Mouse (Mus musculus) layer of hippocampus, postnatal 10 days (tissue): ENCODE data around the gene Glycam1. TPM values are rescaled to one million over a fixed set of nuclear protein-coding genes. Genes with fewer than 3 reads are reported as not detected.
"Not testable (repeated sequence)": the region's sequence is repeated elsewhere in the genome, so short reads cannot be mapped to it uniquely, and the experiment has no call there.

Source experiments
- DNase-seq, 2 experiments: peaks; one replicate each; pipeline ENCODE4 v3.0.0; 2021; ENCODE audit warnings: low spot score in 2 of 2
- long read RNA-seq: library from polyadenylated mRNA; stranded (forward); transcript quantifications from one replicate; pipeline ENCODE4 v2.0.0, GENCODE M21; 2023
- total RNA-seq, 2 experiments: library from RNA; stranded (reverse); gene quantifications; 2 replicates each; pipeline ENCODE4 v1.2.3; 2021

The Glycam1 gene
- 1 to 10 TPM; 1.1 to 1.6 TPM for total RNA-seq
- long read RNA-seq, partial matches to known transcripts: 0 of 3 reads
- long read RNA-seq, other reads (novel, unspliced or antisense): 1 of 3 reads

- DNase-seq: no peak
Measured at GRCm38 (mm10) chr15:103564981-103565380, at the start of gene Glycam1. Glycam1 (minus strand) TSS chr15:103565081.

- DNase-seq: no peak
Measured at GRCm38 (mm10) chr15:103604481-103604880, 39.6 kb upstream of the Glycam1 start.

- no peak for DNase-seq
Measured at GRCm38 (mm10) chr15:103590779-103591178, 25.9 kb upstream of the Glycam1 start.

GRCm38 (mm10) chr15:103587752-103588151 is 22.9 kb upstream of the Glycam1 start:
- DNase-seq: not testable (repeated sequence)

- no peak for DNase-seq
Measured at GRCm38 (mm10) chr15:103585876-103586275, 21.0 kb upstream of the Glycam1 start.

- peak; percentile 69 for DNase-seq
Measured at GRCm38 (mm10) chr15:103552096-103552690, 12.7 kb downstream of the Glycam1 start.

GRCm38 (mm10) chr15:103551053-103551452 is 13.8 kb downstream of the Glycam1 start:
- no peak for DNase-seq

GRCm38 (mm10) chr15:103549475-103549874 is 15.4 kb downstream of the Glycam1 start:
- no peak for DNase-seq

- DNase-seq: no peak
Measured at GRCm38 (mm10) chr15:103547983-103548382, 16.9 kb downstream of the Glycam1 start.

- DNase-seq: peak in 1 of 2 experiments; percentile 6
Measured at GRCm38 (mm10) chr15:103542526-103542925, 22.4 kb downstream of the Glycam1 start.

- peak in 1 of 2 experiments; percentile 6 for DNase-seq
Measured at GRCm38 (mm10) chr15:103540646-103541045, 24.2 kb downstream of the Glycam1 start.

- DNase-seq: peak in 1 of 2 experiments; percentile 4
Measured at GRCm38 (mm10) chr15:103539259-103539658, 25.6 kb downstream of the Glycam1 start.

GRCm38 (mm10) chr15:103537822-103538213 is 27.1 kb downstream of the Glycam1 start, which contains the start of gene Ppp1r1a:
Ppp1r1a (minus strand) TSS chr15:103538003.
- DNase-seq: peak; percentile 75 to 81

GRCm38 (mm10) chr15:103537011-103537821 is 27.7 kb downstream of the Glycam1 start:
- DNase-seq: peak; percentile 59 to 65

GRCm38 (mm10) chr15:103536456-103536855 is 28.4 kb downstream of the Glycam1 start:
- no peak for DNase-seq

GRCm38 (mm10) chr15:103535786-103536185 is 29.1 kb downstream of the Glycam1 start:
- peak in 1 of 2 experiments; percentile 9 for DNase-seq

- DNase-seq: peak in 1 of 2 experiments; percentile 11
Measured at GRCm38 (mm10) chr15:103535030-103535429, 29.9 kb downstream of the Glycam1 start.

- no peak for DNase-seq
Measured at GRCm38 (mm10) chr15:103534054-103534620, 30.7 kb downstream of the Glycam1 start.

GRCm38 (mm10) chr15:103530372-103530771 is 34.5 kb downstream of the Glycam1 start:
- peak; percentile 69 to 76 for DNase-seq

- no peak for DNase-seq
Measured at GRCm38 (mm10) chr15:103523156-103523555, 41.7 kb downstream of the Glycam1 start.

GRCm38 (mm10) chr15:103522458-103523099 is 42.3 kb downstream of the Glycam1 start:
- DNase-seq: peak in 1 of 2 experiments; percentile 46
